Mouse (Mus musculus) layer of hippocampus, postnatal 10 days (tissue): Measurements from ENCODE around the gene Bckdhb. TPM values are rescaled to one million over a fixed set of nuclear protein-coding genes. Genes with fewer than 3 reads are reported as not detected.

ENCODE experiments used
- DNase-seq, 2 experiments: peaks; one replicate each; pipeline ENCODE4 v3.0.0; 2021; ENCODE audit warnings: low spot score in 2 of 2
- total RNA-seq, 2 experiments: library from RNA; stranded (reverse); gene quantifications; 2 replicates each; pipeline ENCODE4 v1.2.3; 2021

The Bckdhb gene
- total RNA-seq, 2 experiments from 2014 or later = 30.0 to 30.8 TPM

GRCm38 (mm10) chr9:84096484-84097015 lies 171.6 kb downstream of the Bckdhb start:
- no peak for DNase-seq

DNA sequence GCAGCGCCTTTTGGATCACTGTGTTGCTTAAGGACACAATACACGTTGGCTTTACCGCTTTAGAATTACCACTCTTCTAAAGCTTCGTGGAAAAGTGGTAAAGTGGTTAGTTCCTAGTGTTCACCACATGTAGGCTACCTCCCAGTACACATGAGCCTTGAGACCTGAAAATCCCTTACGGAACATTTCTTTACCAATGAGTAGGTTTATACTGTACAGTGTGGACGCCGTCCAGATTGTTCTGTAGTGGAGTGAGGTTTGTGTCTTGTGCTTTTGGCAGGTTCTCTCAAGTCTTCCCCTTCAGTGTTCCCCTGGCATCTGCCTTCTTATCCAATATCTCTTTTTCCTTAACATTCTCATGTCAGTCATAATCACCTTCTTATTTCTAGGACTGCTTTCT lies 178.4 kb downstream of the Bckdhb start:
- DNase-seq = no peak

DNA sequence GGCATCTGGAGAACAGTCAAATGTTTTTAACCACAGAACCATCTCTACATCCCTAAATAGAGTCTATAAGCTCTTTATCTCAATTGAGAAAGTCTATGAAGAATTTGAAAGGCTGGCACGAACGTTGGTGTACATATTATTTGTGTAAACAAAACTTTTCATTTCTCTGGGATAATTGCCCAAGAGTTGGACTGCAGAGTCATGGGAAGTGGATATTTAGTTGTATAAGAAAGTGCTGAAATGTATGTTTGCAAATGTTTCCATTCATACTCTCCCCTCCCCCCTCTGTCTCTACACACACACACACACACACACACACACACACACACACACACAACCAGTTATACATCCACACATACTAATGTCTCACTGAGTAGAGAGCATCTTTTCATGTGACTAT lies 181.5 kb downstream of the Bckdhb start:
- DNase-seq = no peak

- peak in 1 of 2 experiments; percentile 28 for DNase-seq
Measured at GRCm38 (mm10) chr9:84107045-84107813, 182.3 kb downstream of the Bckdhb start.

GRCm38 (mm10) chr9:84108534-84108933 lies 183.6 kb downstream of the Bckdhb start:
- no peak for DNase-seq

DNA sequence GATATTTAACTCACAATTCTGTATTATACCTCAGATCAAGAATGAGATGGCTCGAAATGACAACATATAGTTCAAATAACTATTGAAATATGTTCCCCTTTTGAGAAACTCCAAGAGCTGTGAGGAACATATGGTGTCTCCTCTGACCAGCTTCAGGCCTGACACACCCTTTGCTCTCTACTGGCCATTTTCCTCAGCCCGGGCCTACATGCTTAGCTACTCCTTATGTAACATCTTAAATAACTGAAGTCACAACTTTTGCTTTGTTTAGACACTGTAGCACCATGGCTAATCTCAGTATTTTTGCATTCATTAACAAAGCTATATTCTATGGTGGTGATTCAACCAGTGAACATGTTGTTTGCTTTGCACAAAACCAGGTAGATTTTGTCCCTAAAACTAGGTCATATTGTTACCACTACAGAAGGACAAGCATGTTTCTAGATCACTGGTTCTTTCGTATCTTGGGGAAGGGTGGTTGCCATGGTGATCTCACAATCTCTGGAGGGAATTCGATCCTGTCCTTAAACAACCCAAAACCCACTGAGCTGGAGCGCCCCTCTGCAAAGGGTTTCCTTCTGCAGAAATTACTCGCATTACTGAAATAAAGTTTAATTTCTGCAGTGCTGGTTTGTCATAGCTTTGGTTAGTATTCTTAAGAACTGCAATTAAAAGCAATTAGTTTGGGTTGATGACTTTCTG lies 185.0 kb downstream of the Bckdhb start:
- DNase-seq = peak in 1 of 2 experiments; percentile 46

DNA sequence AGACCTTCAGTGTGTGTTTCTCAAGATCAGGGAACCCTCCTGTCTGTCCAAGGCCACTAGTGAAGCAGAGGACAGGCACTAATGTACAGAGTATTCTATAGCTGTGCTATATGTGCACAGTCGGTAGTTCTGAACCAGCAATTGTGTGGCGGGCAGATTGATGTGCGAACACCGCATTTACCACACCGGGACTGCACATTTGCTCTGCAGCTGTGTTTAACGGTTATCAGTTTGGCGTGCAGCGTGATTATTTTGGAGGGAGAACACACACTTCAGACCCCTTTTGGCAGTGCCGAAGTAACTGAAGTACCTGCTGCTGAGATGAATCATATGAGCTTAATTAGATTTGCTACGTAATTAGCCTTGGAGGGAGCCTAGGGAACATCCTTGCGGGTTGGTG lies 185.7 kb downstream of the Bckdhb start:
- peak in 1 of 2 experiments; percentile 17 for DNase-seq

- DNase-seq = no peak
Measured at GRCm38 (mm10) chr9:84112319-84112718, 187.4 kb downstream of the Bckdhb start.

DNA sequence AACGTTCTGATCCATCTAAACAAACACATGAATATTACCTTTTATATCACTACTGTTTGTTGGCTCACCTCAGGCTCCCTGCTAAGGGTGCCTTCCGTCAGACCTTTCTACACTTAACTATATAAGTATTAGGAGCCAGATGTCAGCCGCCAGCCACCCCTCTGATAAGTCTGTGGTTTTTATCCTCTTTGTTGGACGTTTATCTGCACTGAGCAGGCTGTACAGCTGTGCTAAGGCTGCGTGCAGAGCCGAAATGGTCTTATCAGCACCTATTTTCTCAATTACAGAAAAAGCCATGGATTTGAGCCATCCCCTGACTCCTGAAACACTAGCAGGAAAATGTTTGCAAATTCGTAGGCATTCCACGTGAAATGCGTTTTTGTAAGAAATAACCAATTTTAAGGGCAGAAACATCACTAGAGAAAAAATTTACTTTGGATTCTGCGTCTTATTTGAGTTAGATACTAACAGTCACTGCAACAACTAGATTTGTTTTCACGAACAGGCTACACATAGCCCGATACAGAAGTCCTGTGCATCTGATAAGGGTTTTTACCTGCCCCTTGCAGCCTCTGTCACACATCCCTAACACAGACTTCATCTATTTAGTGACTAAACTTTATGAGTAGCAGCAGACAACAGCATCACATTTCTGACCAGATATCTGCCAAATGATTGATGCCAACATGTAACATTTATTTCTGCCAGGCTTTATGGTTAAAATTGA lies 188.1 kb downstream of the Bckdhb start:
- no peak for DNase-seq

GRCm38 (mm10) chr9:84114254-84114653 lies 189.3 kb downstream of the Bckdhb start:
- no peak for DNase-seq

- peak in 1 of 2 experiments; percentile 19 for DNase-seq
Measured at GRCm38 (mm10) chr9:84117337-84117736, 192.4 kb downstream of the Bckdhb start.

DNA sequence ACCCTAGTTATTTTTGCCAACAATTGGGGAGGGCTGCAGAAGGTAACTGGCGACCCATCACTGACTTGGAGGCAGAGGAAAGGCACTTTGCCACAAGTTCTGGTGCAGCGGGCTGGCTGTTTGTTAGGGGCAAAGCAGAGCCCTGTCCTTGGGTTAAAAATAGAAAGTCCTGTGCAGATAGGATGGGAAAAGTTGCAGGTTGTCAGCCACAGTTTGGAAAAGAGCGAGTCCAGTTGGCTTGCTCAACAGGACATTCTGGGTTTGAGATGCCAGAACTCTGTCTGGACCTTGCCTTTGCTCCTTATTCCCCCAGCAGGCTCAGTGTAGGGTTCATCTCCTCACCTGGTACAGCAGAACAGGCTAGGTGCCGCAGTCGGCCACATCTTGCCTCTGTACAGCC lies 200.1 kb downstream of the Bckdhb start:
- no peak for DNase-seq

DNA sequence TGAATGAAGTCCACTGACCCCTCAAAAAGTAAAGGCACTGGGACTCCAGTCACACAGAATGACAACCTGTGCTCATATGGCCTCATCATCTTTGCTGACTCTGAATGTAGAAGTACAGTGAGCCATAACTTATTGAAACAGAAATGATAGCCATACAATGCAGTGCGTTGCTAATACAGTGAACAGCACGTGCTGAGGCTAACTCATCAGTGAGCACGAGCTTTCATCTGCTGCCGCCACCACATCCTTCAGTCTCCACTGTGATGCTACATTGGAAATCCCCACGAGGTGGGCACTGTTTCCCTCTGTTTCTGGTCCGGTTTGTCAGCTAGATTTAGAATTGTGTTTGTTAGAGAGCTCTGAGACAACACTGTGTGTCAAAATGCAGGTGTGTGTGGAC lies 205.4 kb downstream of the Bckdhb start:
- no peak for DNase-seq

GRCm38 (mm10) chr9:84135062-84135461 lies 210.1 kb downstream of the Bckdhb start:
- DNase-seq = no peak

DNA sequence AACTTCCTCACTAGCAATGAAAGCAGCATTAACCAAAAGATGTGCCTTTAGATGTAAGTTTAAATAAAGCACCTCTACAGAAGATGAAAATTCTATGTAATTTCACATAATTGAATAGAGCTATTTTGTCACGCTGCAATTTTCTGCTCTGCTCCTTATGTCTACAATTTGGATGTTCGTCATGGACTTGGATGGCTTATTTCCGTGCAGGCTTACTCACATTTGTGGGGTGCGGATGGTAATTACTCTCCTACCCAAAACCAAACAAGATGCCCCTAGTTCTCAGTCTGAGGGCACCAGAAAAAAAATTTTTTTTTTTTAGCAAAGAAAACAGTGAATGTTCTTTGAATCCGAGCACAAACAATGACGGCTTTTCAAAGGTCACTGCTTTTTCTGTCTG lies 212.2 kb downstream of the Bckdhb start:
- no peak for DNase-seq

- no peak for DNase-seq
Measured at GRCm38 (mm10) chr9:84148124-84148523, 223.2 kb downstream of the Bckdhb start.

Other genes with a start within 250 kb of the Bckdhb start
- 10 to 100 TPM; 87.5 to 93.3 TPM for gene Elovl4, start 118.9 kb upstream of the Bckdhb start, total RNA-seq
- gene Ttk, start 90.5 kb upstream of the Bckdhb start, total RNA-seq = 1 to 10 TPM; 1.8 to 3.0 TPM